ENCODE assay signal across 18 mouse cellular contexts in genomic region chr10:95010333-95010732, GRCm38 (mm10).
A peak's percentile ranks its signal among the peaks of the same experiment; 100 is the strongest.
DNase-seq lines count a peak whose midpoint lies in the region; ATAC-seq lines count a peak whose summit lies in the region.
"Had no signal": no experiment of that assay in that cellular context is flagged by ENCODE, and none has a peak within 500 bp of the region (broad histone marks: within the 10 kb centered on the region; RNA-seq: fewer than 3 reads in every experiment).

No protein-coding gene starts in this region.

- DNase-seq in heart, postnatal 25 days (ENCODE audit: low spot score): no peak
- DNase-seq in natural killer cell, adult 2 months (ENCODE audit: low spot score in 2 of 2): no peak
- DNase-seq in cerebellum, postnatal 14 days: no peak
- DNase-seq: adrenal gland, adult 8-10 months; adrenal gland, postnatal 14 days; adrenal gland, postnatal 36 days; cerebellum, adult 11-12 months; cerebellum, adult 2 months; cerebellum, adult 9-10 months; cerebellum, postnatal 10 days; cerebellum, postnatal 36 days; forebrain, postnatal 0 days had no signal

- ATAC-seq in common myeloid progenitor, adult 5-6 weeks (replicated peaks; ENCODE audit: low read depth, poor library complexity, severe bottlenecking): 0 out of 2 replicates have a peak, but pooled peaks have one; percentile 39
- ATAC-seq in megakaryocyte, adult 5-6 weeks (ENCODE audit: poor library complexity, severe bottlenecking): peak; percentile 80
- ATAC-seq: activated CD4-positive, CD25-positive, alpha-beta regulatory T cell, adult 4 months; forebrain, embryonic 13.5 days; forebrain, embryonic 15.5 days; forebrain, postnatal 0 days; Patski had no signal

- intact Hi-C loops in heart, postnatal 25 days (cut with DNase I): no loop called here
